Mouse (Mus musculus): Measurements from ENCODE around the gene Manba. TPM values are rescaled to one million over a fixed set of nuclear protein-coding genes. Genes with fewer than 3 reads are reported as not detected.
A peak's percentile ranks its signal among the peaks of the same experiment; 100 is the strongest.

Manba gene
- polyA plus RNA-seq, 1 experiment from 2014 or later = 31.5 TPM

GRCm38 (mm10) chr3:135563163-135563689 is 77.8 kb downstream of the Manba start:
- Histone ChIP-seq H3K36me3 (peaks cover 27% of the 10 kb centered on the region), H3K9ac (0 out of 2 replicates have a peak overlapping the region, but pooled peaks have one; percentile 24), H3K27ac (replicated peaks) (no peak overlapping the region; the same call in 1 of the 2 replicates), H3K9me3 (no peaks in the 10 kb centered on the region), H3K4me3 (no peak overlapping the region), H3K4me2 (peak overlapping the region; percentile 16; the same call in 1 of the 2 replicates), H3K27me3 (replicated peaks) (no peaks in the 10 kb centered on the region), H3K4me1 (peaks cover 19% of the 10 kb centered on the region)
- WGBS = 59% methylated on average over 17 of the region's 17 CpGs
- no peak for ATAC-seq (ENCODE audit: extremely low read depth, insufficient number of reproducible peaks, low FRiP score, low TSS enrichment)

GRCm38 (mm10) chr3:135564706-135565105 is 79.3 kb downstream of the Manba start:
- Histone ChIP-seq H3K9ac (no peak overlapping the region), H3K27ac (replicated peaks) (no peak overlapping the region), H3K4me3 (no peak overlapping the region), H3K4me1 (peaks cover 31% of the 10 kb centered on the region), H3K9me3 (no peaks in the 10 kb centered on the region), H3K4me2 (no peak overlapping the region), H3K27me3 (replicated peaks) (no peaks in the 10 kb centered on the region), H3K36me3 (peaks cover 20% of the 10 kb centered on the region; the same call in 1 of the 2 replicates)
- WGBS = 86% methylated on average over 9 of the region's 9 CpGs
- no peak for ATAC-seq (ENCODE audit: extremely low read depth, insufficient number of reproducible peaks, low FRiP score, low TSS enrichment)

- H3K36me3 ChIP-seq = peaks cover 24% of the 10 kb centered on the region
- no peak overlapping the region for H3K9ac ChIP-seq
- H3K9me3 ChIP-seq = no peaks in the 10 kb centered on the region
- H3K4me3 ChIP-seq = no peak overlapping the region
- 77% methylated on average over 4 of the region's 4 CpGs for WGBS
- no peak for ATAC-seq (ENCODE audit: extremely low read depth, insufficient number of reproducible peaks, low FRiP score, low TSS enrichment)
- no peaks in the 10 kb centered on the region for H3K27me3 ChIP-seq (replicated peaks)
- H3K27ac ChIP-seq (replicated peaks) = no peak overlapping the region
- no peak overlapping the region for H3K4me2 ChIP-seq
- peaks cover 31% of the 10 kb centered on the region for H3K4me1 ChIP-seq
These were observed 79.9 kb downstream of the Manba start for GRCm38 (mm10) chr3:135565306-135565705.

DNA sequence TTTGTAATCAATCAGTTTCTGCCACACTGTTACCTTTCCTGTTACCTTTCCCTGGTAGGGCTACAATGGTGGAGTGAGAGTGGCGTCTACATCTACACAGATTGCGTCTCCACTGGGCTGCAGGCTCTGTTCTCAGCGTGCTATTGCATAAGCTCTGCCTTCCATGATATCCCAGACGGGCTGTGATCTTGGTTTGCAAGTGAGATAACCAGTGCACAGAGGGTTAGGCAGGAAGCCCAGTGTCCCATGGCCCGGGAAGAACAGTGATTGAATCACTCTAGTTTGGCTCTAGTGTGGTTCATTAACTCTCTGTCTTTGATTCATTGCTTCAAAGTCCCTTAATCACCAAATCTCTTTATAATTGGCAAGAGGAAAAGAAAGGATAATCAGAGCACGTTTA is 82.5 kb downstream of the Manba start:
- ATAC-seq (ENCODE audit: extremely low read depth, insufficient number of reproducible peaks, low FRiP score, low TSS enrichment) = no peak
- H3K9ac ChIP-seq = no peak overlapping the region
- H3K4me3 ChIP-seq = no peak overlapping the region
- peaks cover 31% of the 10 kb centered on the region for H3K36me3 ChIP-seq
- H3K9me3 ChIP-seq = no peaks in the 10 kb centered on the region
- 42% methylated on average over 6 of the region's 6 CpGs for WGBS
- peaks cover 31% of the 10 kb centered on the region for H3K4me1 ChIP-seq
- H3K27ac ChIP-seq (replicated peaks) = no peak overlapping the region
- H3K4me2 ChIP-seq = no peak overlapping the region
- no peaks in the 10 kb centered on the region for H3K27me3 ChIP-seq (replicated peaks)

GRCm38 (mm10) chr3:135568633-135569032 is 83.2 kb downstream of the Manba start:
- Histone ChIP-seq H3K9ac (no peak overlapping the region), H3K27ac (replicated peaks) (peak overlapping the region; percentile 49), H3K9me3 (no peaks in the 10 kb centered on the region), H3K4me2 (no peak overlapping the region), H3K36me3 (peaks cover 31% of the 10 kb centered on the region), H3K4me3 (no peak overlapping the region), H3K27me3 (replicated peaks) (no peaks in the 10 kb centered on the region), H3K4me1 (peaks cover 31% of the 10 kb centered on the region)
- WGBS = 44% methylated on average over 5 of the region's 5 CpGs
- ATAC-seq (ENCODE audit: extremely low read depth, insufficient number of reproducible peaks, low FRiP score, low TSS enrichment) = no peak

DNA sequence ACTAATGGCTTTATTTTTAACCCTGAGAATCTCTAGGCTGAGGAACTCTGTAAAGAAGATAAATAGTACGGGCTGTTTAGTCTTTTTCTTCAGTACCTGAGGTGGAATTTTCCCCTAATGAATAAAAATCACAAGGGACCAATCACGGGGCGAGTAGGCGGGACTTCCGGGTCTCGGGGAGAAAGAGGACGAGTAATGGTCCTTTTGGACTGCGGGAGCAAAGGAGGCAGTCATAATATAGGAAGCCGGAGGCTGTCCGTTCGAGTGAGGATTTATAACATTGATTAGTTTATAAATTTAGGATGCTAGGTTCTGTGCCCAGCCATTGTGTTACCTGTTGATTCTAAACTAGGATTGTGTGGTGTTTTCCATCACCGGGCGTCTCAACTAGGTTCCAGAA is 86.1 kb downstream of the Manba start:
- Histone ChIP-seq H3K4me2 (no peak overlapping the region), H3K36me3 (peaks cover 25% of the 10 kb centered on the region)

GRCm38 (mm10) chr3:135573051-135573450 is 87.6 kb downstream of the Manba start:
- H3K27ac ChIP-seq (replicated peaks) = no peak overlapping the region; the same call in 1 of the 2 replicates
- no peak overlapping the region for H3K9ac ChIP-seq
- WGBS = 51% methylated on average over 6 of the region's 6 CpGs
- H3K9me3 ChIP-seq = no peaks in the 10 kb centered on the region
- no peak for ATAC-seq (ENCODE audit: extremely low read depth, insufficient number of reproducible peaks, low FRiP score, low TSS enrichment)
- no peaks in the 10 kb centered on the region for H3K27me3 ChIP-seq (replicated peaks)
- H3K4me1 ChIP-seq = peaks cover 47% of the 10 kb centered on the region
- no peak overlapping the region for H3K4me3 ChIP-seq
- H3K4me2 ChIP-seq = no peak overlapping the region
- peaks cover 16% of the 10 kb centered on the region for H3K36me3 ChIP-seq

More for the DNA sequence above, 86.1 kb downstream of the Manba start:
- 62% methylated on average over 13 of the region's 13 CpGs for WGBS
- Histone ChIP-seq H3K9me3 (no peaks in the 10 kb centered on the region), H3K4me3 (no peak overlapping the region), H3K27ac (replicated peaks) (no peak overlapping the region), H3K4me1 (peaks cover 55% of the 10 kb centered on the region), H3K27me3 (replicated peaks) (no peaks in the 10 kb centered on the region), H3K9ac (no peak overlapping the region)
- no peak for ATAC-seq (ENCODE audit: extremely low read depth, insufficient number of reproducible peaks, low FRiP score, low TSS enrichment)

DNA sequence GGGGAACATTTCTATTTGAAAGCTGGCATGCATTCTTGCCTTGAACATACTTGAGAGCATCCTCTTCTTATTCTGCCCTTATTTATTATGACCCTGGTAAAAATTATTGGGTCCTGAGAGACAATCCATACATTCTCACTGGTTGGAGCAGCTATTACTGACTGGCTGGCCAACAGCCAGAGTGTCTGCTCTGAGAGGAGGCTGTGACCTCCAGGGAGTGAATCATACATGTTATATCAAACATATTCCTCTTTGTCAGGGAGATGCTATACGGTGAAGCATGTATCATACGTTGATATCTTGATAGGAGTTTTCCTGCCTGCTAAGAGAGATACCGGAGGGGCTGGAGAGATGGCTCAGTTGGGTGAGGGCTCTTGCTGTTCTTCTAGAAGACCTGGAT is 89.7 kb downstream of the Manba start:
- Histone ChIP-seq H3K4me1 (peaks cover 48% of the 10 kb centered on the region), H3K4me2 (no peak overlapping the region), H3K4me3 (no peak overlapping the region), H3K27ac (replicated peaks) (0 out of 2 replicates have a peak overlapping the region, but pooled peaks have one; percentile 3), H3K9ac (no peak overlapping the region), H3K27me3 (replicated peaks) (no peaks in the 10 kb centered on the region), H3K36me3 (peaks cover 14% of the 10 kb centered on the region), H3K9me3 (no peaks in the 10 kb centered on the region)
- ATAC-seq (ENCODE audit: extremely low read depth, insufficient number of reproducible peaks, low FRiP score, low TSS enrichment) = no peak
- WGBS = 53% methylated on average over 3 of the region's 3 CpGs

- Histone ChIP-seq H3K4me3 (no peak overlapping the region), H3K4me2 (no peak overlapping the region), H3K9ac (peak overlapping the region; percentile 34; the same call in 1 of the 2 replicates), H3K27ac (replicated peaks) (peak overlapping the region; percentile 68), H3K4me1 (peaks cover 57% of the 10 kb centered on the region), H3K9me3 (no peaks in the 10 kb centered on the region), H3K36me3 (peaks cover 4% of the 10 kb centered on the region), H3K27me3 (replicated peaks) (no peaks in the 10 kb centered on the region)
- ATAC-seq (ENCODE audit: extremely low read depth, insufficient number of reproducible peaks, low FRiP score, low TSS enrichment) = no peak
- 45% methylated on average over 5 of the region's 5 CpGs for WGBS
These were observed 93.3 kb downstream of the Manba start for GRCm38 (mm10) chr3:135578588-135579140.

DNA sequence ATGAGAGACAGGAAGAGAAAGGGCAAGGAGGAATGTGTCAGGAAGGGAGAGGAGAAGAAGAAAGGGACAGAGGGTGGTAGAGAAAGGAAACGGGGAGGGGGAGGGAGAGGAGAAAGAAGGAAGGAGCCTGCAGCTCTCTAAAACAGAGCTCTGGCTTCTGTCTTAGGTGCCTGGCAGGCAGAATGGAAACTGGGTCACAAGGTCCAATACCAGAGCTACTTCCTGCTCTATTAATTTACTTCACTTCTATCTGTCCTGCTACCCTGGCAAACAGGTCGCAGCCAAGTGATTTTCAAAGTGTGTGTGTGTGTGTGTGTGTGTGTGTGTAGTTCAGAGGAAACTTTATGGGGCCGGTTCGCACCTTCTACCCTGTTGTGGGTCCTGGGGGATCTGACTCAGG is 93.8 kb downstream of the Manba start:
- Histone ChIP-seq H3K36me3 (peaks cover 9% of the 10 kb centered on the region), H3K4me1 (peaks cover 52% of the 10 kb centered on the region), H3K27me3 (replicated peaks) (no peaks in the 10 kb centered on the region), H3K4me2 (no peak overlapping the region), H3K9ac (0 out of 2 replicates have a peak overlapping the region, but pooled peaks have one; percentile 34), H3K27ac (replicated peaks) (peak overlapping the region; percentile 68), H3K4me3 (no peak overlapping the region), H3K9me3 (no peaks in the 10 kb centered on the region)
- WGBS = 49% methylated on average over 4 of the region's 4 CpGs
- no peak for ATAC-seq (ENCODE audit: extremely low read depth, insufficient number of reproducible peaks, low FRiP score, low TSS enrichment)

- Histone ChIP-seq H3K9ac (peak overlapping the region; percentile 33; the same call in 1 of the 2 replicates), H3K27ac (replicated peaks) (no peak overlapping the region; the same call in 1 of the 2 replicates), H3K9me3 (no peaks in the 10 kb centered on the region), H3K4me1 (peaks cover 47% of the 10 kb centered on the region), H3K27me3 (replicated peaks) (no peaks in the 10 kb centered on the region), H3K4me2 (no peak overlapping the region), H3K36me3 (peaks cover 21% of the 10 kb centered on the region), H3K4me3 (no peak overlapping the region)
- 68% methylated on average over 21 of the region's 21 CpGs for WGBS
- ATAC-seq (ENCODE audit: extremely low read depth, insufficient number of reproducible peaks, low FRiP score, low TSS enrichment) = no peak
These were observed 95.2 kb downstream of the Manba start for GRCm38 (mm10) chr3:135580439-135581275.
